Mouse (Mus musculus) natural killer cell, adult 2 months (primary cell): Measurements from ENCODE around the gene Olfr1263.

Experiments used
- DNase-seq, 2 experiments: peaks; one replicate each; pipeline ENCODE4 v3.0.0; 2022; ENCODE audit warnings: low spot score in 2 of 2

The Olfr1263 gene

DNA sequence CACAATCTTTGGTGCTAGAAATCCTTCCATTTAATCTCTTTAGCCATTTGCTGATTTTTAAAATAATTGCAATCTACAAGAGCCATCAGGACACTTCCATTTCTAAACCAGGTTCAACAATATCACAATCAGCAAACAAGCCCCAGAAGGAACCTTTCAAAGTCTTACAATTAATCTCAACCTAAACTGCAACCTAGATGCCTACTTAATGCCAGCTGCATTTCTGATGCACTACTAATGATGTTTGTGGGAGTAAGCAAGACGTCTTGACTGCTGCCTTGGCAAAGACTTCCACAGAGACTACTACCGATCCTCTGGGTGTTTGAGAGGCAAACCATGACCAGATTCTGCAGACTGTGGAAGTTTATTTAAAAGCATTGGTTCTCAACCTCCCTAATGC is at the start of gene Olfr1263:
Gene Olfr1263 (plus strand): TSS at position 301 of the 400 bp plus-strand sequence.
- DNase-seq, result no peak

DNA sequence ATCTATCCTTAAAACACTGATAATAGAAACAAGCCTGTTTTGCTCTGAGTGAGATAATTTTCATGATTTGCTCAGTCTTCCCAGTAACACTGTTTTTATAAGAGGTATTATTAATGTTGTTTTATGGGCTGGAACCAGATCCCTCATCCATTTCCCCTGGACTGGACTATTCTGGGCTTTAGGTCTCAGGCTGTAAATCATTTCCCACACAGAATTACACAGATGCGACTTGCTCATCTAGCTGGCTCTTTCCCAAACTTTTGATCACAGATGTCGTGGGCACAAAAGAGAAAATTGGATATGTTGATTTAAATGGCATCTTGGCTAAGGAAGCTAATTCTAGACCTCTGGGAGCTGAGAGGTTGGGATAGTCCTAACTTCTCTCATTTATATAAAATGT is 37.7 kb upstream of the Olfr1263 start, which contains the start of gene Olfr1260:
Gene Olfr1260 (plus strand): TSS at position 157 of the 400 bp plus-strand sequence.
- no peak for DNase-seq

DNA sequence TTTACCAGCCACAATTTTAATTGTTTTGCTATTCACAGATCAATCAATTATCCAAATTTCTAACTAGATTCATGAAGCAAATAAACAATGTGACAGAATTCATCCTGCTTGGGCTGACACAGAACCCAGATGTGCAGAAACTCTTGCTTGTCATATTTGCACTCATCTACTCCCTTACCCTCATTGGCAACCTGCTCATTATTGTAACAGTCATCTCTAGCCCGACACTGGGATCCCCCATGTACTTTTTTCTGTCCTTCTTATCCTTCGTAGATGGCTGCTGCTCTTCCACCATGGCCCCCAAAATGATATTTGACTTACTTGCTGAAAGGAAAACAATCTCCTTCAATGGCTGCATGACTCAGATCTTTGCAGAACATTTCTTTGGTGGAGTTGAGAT is 34.2 kb upstream of the Olfr1263 start:
- DNase-seq, result no peak

DNA sequence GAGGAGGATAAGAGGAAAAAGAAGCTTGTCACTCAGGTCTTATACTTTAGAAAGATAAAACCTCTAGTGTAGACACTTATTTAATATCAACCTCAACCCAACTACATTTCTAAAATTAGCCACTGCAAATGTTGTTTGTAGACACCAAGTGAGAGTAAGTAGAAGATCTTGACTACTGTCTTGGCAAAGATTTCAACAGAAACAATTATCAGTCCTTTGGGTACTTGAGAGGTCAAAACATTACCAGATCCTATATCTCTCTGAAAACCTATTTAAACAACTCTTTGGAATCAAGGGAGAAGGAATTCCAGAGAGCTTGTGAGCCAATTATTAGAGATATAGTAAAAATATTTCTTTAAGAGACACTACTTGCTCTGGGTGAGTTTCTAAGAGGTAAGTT is 21.0 kb upstream of the Olfr1263 start, which contains the start of gene Olfr1261:
Gene Olfr1261 (plus strand): TSS at position 301 of the 400 bp plus-strand sequence.
- no peak for DNase-seq

DNA sequence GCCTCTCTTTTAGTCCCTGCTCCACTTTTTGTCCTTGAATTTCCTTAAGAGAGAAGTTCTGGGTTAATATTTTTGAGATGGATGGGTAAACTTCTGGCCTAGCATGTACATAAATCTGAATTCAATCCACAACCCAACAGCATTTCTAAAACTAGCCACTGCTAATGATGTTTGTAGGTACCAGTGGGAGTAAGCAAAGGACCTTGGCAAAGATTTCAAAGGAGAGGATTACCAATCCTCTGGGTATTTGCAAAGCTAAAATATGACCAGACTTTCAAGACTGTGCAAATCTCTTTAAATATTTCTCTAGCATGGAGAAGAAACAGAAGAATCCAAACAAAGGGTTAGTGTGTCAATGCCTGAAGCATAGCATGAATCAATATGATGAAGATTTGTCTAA is 12.1 kb upstream of the Olfr1263 start, which contains the start of gene Olfr1262:
Gene Olfr1262 (plus strand): TSS at position 301 of the 400 bp plus-strand sequence.
- no peak for DNase-seq

DNA sequence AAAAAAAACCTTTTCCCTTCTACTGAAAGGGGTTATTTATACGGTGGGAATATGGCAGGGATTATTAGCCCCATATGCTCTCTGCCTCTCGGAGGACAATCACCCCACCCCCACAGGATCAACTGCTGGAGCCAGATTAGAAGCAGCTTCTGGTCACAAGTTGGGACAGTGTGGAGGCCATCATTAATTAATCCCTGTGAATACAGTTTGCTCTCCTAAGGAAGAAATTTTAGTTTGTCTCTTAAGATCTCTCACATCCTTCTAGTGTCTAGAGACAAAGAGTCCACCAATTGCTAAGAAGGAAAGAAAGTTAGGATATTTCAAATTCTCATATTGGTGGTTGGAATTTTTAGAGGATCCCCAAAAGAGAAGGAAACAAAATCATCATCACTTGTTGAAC is 13.5 kb downstream of the Olfr1263 start, which contains the start of gene Olfr1264:
Gene Olfr1264 (minus strand): TSS at position 101 of the 400 bp plus-strand sequence.
- no peak for DNase-seq

DNA sequence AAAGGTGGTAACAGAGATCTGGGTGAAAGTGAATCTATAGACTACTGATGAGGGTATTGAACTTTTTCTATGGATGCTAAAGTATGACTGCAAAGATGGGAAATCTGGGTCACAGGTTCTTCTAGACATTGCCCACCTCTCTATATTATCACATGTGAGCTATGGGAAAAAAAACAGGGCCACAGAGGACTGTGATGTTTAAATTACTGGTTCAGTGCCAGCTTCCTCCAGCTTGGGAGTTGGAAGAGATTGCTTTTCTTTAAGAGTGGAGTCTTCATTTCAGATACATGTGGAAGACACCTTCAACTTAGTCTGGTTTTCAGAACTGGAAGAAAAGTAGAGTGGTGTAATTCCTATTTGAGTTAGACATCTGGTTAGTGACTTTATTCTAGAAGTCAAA is 23.1 kb downstream of the Olfr1263 start, which contains the start of gene Olfr1265:
Gene Olfr1265 (plus strand): TSS at position 301 of the 400 bp plus-strand sequence.
- DNase-seq, result no peak

DNA sequence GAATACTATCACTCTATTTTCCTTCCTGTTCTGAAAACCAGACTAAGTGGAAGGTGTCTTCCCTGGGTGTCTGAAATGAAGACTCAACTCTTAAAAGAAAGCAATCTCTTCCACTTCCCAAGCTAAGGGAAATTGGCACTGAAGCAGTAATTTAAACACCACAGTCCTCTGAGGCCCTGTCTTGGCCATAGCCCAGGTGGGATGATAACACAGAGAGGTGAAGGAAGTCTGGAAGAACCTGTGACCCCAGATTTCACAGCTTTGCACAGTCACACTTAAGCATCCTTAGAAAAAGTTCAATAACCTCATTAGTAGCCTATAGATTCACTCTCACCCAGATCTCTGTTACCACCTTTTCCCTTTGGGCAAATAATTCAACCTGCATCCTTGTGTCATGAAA is 51.6 kb downstream of the Olfr1263 start, which contains the start of gene Olfr140:
Gene Olfr140 (minus strand): TSS at position 101 of the 400 bp plus-strand sequence.
- no peak for DNase-seq
